Mouse (Mus musculus) stomach, postnatal 0 days (tissue): ENCODE measurements at regions not wholly inside any gene's neighbourhood (a gene's known extent, or its start where the extent isn't known, plus 50 kb on each side); places are given as distances from the start of the nearest gene placed in this dataset.

Experiments
- CTCF ChIP-seq: IDR thresholded peaks from 2 replicates; pipeline ENCODE4 v1.5.1; 2016; ENCODE audit warnings: antibody characterized with exemption, low read depth, mild to moderate bottlenecking, moderate library complexity
- EP300 ChIP-seq: optimal IDR thresholded peaks from 2 replicates; pipeline ENCODE3; 2016; ENCODE audit warnings: antibody characterized with exemption

- no peak for TF ChIP-seq CTCF
- TF ChIP-seq EP300, result no peak
Measured at GRCm38 (mm10) chr1:61461435-61461834, 177.2 kb upstream of the Pard3b start.
